Mouse (Mus musculus): ENCODE measurements at regions not wholly inside any gene's neighbourhood (a gene's known extent, or its start where the extent isn't known, plus 50 kb on each side); places are given as distances from the start of the nearest gene placed in this dataset.

DNA sequence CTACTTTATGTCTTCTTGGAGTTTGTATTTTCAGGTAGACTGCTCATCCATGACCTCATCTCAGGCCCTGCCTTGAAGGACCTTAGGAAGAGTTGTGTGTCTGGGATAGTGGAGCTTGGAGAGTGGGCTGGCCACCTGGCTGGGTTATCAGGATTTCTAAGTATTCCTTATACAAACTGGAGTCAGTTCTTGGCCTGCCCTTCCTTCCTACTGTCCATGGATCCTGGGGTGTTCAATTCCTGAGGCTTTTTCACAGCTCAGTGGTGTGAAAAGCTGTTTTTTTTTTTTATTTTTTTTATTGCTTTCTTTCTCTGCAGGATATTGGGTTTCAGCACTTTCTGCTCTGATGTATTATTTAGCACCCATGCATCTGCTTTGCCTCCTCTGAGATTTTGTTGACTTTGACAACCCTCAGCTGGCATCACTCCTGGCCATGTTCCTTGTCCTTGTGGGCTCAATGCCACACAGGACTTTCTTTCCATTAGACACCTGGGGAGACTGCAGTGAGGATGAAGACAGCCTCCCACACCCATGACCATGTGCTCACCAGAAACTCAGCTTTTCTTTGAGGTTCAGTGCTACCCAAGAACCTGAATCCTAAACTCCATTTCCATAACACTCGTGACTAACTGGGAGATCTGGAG lies 252.2 kb downstream of the Gm7361 start:
- TF ChIP-seq TCF12 (IDR thresholded peaks at IDR 0.05; ENCODE audit: insufficient read depth, poor library complexity, severe bottlenecking), result no peak
- no peak for TF ChIP-seq TCF3 (IDR thresholded peaks at IDR 0.05; ENCODE audit: insufficient read length, low read depth)
- no peak for TF ChIP-seq POLR2A (IDR thresholded peaks at IDR 0.05; ENCODE audit: insufficient read length, low read depth)
- no peak for TF ChIP-seq MYOD1 (IDR thresholded peaks at IDR 0.05; ENCODE audit: control insufficient read depth in 1 of 3, insufficient read length in 2 of 3, low read depth in 2 of 3)
- no peak for TF ChIP-seq E2F4 (IDR thresholded peaks at IDR 0.05; ENCODE audit: insufficient read depth)
- TF ChIP-seq MYOG (IDR thresholded peaks at IDR 0.05; ENCODE audit: control insufficient read depth in 1 of 3, insufficient read depth in 1 of 3, insufficient read length in 2 of 3, low read depth in 2 of 3), result no peak
- no peak for TF ChIP-seq USF1 (IDR thresholded peaks at IDR 0.05; ENCODE audit: low read depth)
- no peak for TF ChIP-seq MAX (IDR thresholded peaks at IDR 0.05; ENCODE audit: low read depth)
- TF ChIP-seq REST (IDR thresholded peaks at IDR 0.05; ENCODE audit: insufficient read depth, insufficient read length), result no peak
- TF ChIP-seq CEBPB (IDR thresholded peaks at IDR 0.05; ENCODE audit: insufficient read depth, poor library complexity, severe bottlenecking), result no peak
- TF ChIP-seq POLR2AphosphoS2 (IDR thresholded peaks at IDR 0.05; ENCODE audit: insufficient read length, low read depth), result no peak
- no peak for TF ChIP-seq SRF (IDR thresholded peaks at IDR 0.05; ENCODE audit: control insufficient read depth, insufficient read length, low read depth)

Data from myocyte (in vitro differentiated cells).